Mouse (Mus musculus) heart, adult 9 months (tissue): ENCODE measurements around the gene Tspan10.
A peak's percentile ranks its signal among the peaks of the same experiment; 100 is the strongest.
"Not testable (repeated sequence)": the region's sequence is repeated elsewhere in the genome, so short reads cannot be mapped to it uniquely, and the experiment has no call there.

Experiments used
- DNase-seq, 2 experiments: peaks; one replicate each; pipeline ENCODE4 v3.0.0; 2022; ENCODE audit warnings: low spot score in 2 of 2

Tspan10 gene

DNA sequence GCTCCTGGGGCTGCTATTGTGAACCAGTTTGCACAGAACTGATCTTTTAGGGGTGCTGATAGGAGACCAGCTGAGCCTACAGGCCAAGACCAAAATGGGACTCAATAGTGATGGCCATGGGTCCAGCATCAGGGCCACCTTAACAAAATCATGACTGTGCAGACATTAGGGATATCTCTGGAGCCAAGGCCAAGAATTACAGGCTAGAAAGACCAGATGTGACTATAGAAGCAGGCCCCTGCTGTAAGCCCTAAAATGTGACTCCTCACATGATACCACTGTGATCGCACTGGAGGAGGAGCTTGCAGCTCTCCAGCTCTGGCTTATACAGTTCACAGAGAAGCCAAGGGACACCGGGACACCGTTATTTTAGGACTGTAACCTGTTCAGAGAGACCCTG lies at the start of gene Tspan10:
Gene Tspan10, plus strand, starts transcription at position 301 of the 400 bp plus-strand sequence.
- no peak for DNase-seq

DNA sequence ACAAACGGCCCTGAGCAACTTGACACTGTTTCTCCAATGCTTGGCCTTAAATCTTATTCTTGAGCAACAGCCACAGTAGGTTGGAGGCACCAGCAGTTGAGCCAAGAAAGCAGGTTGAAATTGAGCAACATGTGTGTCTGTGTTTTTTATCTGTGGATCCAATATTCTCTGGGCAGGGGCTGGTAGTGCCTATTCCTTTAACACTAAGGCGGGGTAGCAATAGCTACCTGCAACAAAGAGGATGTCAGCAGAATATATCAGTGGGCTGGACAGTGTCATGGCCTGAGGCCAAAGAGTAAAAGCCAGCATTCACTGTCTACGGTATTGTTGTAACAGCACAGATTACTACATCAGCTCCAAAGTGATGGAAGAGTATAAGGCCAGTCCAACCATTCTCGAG lies 46.8 kb upstream of the Tspan10 start:
- DNase-seq: no peak

DNA sequence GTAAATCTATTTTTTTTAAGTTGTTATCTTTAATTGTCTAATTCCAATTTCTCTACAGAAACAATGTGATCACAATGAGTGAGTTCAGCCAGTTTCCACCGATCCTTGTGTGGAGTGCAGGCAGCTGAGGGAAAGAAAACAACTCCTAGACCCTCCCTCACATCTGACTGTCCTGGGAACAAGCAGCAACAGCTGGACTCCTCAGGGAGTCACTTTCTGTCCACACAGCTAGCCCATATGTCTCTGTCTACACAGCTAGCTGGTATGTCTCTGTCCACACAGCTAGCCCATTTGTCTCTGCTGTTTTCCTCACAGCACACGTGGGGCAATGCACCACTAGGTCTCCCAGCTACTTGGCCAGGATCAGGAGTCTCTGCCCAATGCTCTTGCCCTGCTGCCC lies 44.8 kb upstream of the Tspan10 start:
- no peak for DNase-seq

DNA sequence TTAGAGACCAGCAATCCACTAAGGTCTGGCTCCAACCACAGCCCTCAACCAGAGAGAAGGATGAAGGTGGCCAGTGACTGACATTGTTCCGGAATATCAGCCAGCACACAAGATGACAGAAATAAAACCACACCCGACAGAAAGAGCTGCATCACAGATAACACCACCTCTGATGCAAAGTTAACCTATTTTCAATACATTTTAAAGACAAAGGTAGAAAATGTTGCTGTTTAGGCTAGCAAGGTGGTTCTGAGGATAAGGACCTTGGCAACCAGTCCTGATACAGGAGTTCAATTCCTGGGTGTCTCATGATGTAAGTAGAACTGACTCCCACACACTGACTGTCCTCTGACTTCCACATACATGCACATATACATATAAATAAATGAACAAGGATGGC lies 43.1 kb upstream of the Tspan10 start:
- no peak for DNase-seq

DNA sequence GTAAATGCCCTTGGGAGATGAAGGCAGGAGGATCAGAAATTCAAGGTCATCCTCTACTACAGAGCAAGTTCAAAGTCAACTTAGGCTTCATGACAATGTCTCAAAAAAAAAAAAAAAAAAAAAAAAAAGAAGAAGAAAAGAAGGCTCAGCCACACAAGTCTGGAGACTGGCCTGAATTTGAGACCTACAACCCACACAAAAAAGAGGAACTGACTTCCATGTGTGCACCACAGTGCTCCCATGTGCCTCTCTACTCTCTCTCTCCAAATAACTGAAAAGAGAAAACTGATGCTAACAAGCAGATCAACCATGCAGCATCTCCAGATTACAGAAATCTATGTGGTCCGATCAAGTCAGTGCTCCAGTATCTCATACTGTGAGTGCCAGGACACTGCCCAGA lies 37.6 kb upstream of the Tspan10 start:
- DNase-seq: no peak

DNA sequence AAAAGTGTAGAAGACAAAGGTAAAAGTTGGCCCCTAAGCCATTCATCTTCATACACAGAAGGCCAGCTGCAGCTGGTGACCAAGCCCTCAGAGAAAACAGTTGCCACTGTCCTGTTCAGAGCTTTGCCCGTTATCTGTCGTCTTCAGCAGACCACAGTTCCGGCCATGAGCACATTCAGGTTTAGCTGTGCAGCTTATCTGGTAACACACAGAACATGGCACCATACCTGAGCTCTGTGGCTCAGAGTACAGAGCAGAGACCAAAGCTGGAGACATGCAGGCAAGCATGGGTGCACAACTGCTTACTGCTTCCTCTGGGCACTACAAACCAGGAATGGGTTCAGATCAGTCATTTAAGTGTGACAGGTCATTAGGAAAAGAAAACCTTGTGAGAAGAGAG lies 36.6 kb upstream of the Tspan10 start:
- no peak for DNase-seq

DNA sequence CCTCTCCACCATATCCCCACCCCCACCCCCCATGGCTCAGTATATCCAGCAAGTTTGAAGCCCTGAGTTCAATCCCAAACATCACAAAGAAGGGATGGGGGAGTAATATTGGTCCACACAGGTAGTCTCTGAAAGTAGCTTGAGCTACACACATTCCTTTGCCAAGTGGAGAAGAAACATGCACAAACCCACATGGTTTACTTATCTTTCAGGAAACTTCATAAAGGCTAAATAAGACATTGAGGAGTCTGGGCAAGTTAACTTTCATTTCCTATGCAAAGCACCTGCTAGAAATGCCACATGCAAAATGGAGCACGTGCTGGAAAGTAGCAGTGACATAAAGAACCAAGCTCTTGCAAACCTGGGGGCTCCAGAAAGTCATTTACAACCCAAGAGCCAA lies 36.0 kb upstream of the Tspan10 start:
- no peak for DNase-seq

DNA sequence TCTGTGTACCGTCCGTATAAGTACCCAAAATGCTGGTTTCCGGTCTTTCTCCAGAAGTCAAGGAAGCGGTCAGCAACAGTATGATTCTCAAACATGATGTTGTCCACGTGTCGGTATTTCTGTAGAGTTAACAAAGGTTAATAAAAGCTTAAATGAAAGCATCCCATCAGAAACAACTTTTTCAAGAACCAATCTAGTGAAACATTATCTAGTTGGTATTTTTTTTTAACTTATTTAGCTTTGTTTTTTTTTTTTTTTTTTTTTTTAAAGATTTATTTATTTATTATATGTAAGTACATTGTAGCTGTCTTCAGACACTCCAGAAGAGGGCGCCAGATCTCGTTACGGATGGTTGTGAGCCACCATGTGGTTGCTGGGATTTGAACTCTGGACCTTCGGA lies 28.8 kb upstream of the Tspan10 start:
- not testable (repeated sequence) for DNase-seq

DNA sequence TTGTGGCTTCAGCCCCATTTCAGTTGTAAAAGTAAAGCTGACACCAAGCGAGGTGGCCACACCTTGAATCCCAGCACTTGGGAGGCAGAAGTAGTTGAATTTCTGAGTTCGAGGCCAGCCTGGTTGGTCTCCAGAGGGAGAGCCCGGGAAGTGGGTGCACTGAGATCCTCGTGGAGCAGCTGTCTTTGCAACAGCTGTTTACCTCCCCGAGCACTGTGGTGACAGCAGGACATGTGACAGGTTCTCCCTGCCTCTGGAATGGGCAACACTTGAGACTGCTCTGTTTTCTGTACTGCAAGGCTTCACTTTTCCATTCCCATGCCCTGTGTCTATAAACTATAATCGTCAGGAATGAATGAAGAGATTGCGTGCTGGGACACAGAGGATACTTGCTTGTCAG lies 24.6 kb upstream of the Tspan10 start:
- no peak for DNase-seq

DNA sequence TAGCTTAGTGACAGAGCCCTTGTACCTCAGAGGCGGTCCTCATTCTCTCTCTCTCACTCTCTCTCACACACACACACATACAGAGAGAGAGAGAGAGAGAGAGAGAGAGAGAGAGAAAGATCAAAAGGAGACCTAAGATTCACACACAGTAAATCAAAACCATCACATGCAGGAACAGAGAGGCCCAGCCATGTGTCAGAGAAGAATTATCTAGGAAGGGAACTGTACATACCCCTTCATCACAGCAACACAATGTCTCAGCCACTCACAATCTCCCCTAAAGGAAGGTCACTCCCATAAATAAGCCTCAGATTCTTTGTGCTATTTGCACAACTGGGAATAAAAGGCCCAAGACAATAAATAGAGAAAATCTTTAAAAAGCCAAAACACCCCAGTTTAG lies 23.9 kb upstream of the Tspan10 start:
- no peak for DNase-seq

DNA sequence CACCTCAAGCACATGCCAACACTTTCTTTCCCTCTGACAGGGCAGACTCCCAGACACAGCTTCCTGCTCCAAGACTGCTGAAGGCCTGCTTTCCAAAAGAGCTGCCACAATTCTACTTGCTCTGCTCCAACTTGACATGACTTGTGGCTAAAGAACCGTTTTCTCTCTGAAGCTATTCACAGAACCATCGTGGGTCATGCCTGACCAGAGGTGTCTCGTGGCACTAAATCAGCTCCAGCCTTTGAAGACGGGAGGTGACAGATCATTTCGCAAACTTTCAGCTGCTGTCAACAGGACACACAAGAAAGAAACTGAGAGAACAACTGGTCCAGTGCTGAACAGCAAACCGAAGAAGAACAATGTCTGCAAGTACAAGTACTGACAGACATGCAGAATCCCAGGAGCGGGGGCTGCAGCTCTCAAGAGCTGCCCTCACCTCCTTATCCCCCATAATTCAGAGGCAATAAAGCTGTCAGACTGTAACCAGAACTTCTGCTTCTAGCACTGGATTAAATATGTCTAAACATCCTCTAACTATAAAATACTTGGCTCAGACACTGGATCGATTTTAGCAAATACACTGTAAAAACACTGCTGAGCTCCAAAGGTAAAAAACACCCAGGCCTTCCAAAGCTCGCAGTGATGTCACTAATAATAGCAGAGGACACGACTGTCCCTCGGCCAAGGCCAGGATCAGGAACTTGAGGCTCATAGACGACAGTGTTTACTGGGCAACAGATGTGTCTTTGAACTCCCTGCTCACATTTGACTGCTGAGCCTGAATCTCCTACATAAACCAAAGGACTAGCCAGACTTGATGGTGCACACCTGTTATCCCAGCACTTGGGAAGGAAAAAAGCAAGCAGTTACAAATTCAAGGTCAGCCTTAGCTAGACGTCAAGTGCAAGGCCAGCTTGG lies 19.5 kb upstream of the Tspan10 start:
- DNase-seq: no peak

DNA sequence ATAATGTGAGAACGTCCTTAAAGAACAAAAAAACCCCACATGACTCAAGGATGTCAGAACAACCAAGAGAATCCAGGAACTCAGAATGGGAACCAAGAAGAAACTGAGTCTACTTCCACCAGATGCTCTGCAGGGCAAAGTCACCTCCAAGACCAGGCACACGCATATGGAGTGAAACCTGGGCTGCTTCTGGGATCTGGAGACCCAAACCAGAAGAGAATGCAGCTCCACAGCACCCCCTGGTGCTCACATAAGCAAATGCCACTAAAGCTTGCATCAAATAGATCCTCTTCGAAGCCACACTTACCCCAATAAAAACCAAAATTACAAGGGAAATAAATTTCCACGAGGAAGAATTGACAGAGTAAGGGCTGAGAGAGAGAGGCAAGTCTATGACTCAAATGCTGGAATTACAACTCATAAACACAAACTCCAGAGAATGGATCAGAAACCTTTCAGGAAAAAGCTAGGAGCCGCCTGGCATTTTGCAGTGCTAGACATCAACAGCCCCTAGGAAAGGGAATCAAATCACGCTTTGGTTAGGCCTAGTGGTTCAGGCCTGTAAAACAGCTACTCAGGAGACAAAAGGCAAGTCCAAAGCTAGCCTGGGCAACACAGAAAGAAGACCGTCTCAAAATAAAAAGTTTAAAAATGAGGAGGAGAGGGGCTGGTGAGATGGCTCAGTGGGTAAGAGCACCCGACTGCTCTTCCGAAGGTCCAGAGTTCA lies 18.7 kb upstream of the Tspan10 start:
- peak in 1 of 2 experiments; percentile 60 for DNase-seq

DNA sequence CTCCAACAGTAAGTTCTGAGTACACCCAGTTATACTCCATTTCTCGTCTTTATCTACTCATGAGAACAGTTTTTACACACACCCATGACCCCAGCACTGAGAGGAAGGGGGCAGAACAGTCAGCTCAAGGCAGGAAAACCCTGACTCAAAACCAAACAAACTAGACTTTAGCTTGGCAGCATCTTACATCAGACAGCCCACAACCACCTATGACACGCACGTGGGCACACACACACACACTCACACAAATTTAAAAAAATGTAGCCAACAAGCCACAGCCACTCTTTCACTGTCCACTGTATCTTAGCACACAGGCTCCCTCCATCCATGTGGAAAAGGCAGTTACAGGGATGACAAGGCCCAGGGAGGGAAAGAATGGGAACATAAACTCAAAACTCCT lies 15.7 kb upstream of the Tspan10 start:
- DNase-seq: no peak

DNA sequence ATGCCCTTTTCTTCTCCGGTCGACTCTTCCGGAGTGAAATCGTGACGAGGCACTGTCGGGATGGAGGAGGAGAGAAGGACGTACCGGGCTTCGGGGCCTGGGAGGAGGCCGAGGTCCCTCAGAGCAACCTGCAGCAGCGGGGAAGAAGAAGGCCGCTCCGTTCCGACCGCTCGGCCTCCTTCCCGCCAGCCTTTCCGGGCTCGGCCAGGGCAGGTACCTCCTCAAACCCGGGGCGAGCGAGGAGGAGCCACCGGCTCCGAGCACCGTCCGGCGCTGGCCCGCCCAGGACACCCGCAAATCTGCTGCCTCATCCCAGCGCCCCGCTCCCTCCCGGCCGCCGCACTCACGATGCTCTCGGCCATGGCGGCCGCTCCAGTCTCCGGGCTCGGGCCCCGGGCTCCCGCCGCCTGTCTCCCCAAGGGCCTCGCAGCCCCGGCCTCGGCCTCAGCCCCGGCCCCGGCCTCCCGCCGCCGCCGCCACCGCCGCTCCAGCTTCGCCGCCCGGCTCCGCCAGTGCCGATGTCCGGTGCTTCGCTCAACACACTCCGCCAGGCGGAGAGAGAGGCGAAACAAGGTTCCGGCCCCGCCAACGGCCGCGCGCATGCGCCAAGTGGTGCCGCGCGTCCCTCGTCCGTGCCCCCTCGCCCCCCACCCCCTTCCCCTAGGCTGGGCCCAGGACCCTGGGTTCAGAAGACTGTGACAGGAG lies 5.1 kb upstream of the Tspan10 start, which contains the start of gene Nploc4:
Gene Nploc4, minus strand, starts transcription at position 557 of the 705 bp plus-strand sequence.
- peak; percentile 80 to 85 for DNase-seq

DNA sequence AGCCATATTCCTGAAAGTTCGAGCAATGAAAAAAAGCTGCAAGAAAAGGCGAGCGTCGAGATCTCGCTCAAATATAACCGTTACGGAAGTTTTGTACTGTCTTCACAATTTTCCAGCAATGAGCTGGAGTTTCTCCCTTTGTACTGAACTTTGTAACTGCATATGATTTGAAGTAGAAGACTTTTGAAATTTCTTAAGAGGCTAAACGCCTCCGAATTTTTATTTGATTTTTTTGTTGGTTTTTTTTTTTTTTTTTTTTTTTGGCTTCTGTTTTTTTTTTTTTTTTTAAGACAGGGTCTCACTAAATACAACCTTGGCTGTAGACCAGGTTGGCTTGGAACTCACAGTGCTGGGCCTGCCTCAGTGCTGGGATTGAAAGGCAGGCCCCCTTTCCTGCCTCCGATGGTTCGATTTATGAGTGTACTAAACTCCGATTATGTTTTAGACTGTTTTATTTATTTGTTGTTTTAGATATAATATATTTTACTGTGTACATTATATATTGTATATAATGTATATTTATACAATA lies 4.5 kb upstream of the Tspan10 start:
- no peak for DNase-seq

DNA sequence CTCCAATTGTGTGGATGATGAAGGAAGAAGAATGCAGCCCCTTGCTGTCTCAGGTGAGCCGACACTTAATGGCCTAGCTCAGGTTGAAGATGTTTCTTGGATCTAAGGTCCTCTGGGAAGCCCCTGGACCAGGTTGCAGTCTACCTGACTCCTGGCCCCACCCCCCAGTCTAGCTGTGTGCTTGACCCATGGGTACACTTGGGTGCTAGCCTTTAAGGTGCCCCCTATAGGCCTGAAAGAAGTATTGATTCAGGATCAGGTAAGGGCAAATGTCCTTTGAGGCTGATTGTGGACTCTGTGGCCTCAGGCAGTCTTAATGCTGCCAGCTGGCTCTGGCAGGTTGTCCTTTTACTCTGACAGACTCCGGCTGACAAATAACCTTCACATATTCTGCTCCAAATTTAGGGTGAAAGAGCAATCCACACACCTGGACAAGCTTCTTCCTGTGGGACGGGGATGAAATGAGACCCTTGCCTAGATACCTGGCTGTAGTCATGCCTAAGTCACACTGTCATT lies 379 bp downstream of the Tspan10 start:
- no peak for DNase-seq

DNA sequence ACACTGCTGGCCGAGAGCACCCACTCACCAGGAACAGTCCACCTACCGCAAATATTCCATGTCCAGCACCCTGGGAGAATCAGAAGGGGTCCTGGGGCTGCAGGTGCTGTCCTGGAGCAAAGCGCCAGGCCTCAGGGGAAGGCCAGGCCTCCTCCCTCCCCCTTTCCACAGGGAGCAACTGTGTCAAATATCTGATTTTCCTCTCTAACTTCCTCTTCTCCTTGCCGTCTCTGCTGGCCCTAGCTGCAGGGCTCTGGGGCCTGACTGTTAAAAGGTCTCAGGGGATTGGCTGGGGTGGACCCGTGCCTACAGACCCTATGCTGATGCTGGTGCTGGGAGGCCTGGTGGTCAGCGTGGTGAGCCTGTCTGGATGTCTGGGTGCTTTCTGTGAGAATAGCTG lies 1.7 kb downstream of the Tspan10 start:
- no peak for DNase-seq

DNA sequence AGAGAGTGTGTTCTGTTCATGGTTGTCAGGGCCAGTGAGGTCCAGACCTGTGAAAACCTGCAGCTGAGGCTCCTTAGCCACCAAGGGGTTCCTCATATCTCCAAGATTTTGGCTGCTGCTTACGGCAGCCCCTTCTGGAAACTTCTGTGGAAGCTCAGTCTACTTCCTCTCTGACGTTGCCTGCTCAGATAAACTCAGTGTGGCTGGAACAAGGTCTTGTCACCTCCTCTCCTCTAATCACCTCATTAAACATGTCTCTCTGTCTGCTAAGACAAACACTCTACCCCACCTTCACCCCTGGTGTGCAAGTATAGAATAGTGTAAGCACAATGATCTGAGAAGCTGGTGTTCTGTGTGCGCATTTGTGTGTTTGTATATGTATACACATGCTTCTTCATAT lies 3.0 kb downstream of the Tspan10 start:
- DNase-seq: no peak

DNA sequence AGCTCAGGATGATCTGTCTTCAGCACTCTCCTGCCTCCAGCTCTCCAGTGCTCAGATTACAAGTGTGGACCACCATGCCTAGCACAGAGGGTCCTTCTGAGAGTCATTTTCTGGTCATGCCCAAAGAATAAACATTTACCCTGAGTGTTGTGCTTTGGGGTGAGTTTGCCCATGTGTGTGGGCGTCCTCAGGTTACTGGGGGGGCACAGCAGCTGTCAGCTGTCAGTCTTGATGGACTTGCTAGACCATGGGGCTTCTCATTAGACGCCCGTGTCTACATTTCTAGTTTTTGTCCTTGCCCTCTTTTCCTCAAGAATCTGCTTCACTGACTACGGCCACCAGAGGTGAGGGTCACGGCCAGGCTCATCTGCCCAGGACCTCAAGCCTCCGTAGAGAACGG lies 4.7 kb downstream of the Tspan10 start:
- no peak for DNase-seq

DNA sequence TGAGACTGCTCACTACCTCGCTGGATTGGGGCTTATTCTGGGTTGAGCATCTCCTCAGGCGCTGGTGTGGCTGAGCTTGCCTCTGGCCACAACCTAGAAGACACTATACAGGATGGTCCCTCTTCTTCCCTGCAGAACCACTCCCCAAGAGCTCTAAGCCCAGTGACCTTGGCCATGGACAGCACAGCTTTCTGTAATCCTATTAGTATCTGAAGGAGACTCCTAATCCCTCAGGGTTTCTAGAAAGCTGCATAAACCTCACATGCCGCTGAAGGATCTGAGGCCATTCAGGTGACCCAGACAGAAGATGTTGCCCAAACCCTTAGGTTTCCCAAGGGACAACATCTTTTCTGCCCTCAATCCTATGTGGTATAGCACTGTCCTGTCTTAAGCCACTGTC lies 9.8 kb downstream of the Tspan10 start:
- DNase-seq: no peak

DNA sequence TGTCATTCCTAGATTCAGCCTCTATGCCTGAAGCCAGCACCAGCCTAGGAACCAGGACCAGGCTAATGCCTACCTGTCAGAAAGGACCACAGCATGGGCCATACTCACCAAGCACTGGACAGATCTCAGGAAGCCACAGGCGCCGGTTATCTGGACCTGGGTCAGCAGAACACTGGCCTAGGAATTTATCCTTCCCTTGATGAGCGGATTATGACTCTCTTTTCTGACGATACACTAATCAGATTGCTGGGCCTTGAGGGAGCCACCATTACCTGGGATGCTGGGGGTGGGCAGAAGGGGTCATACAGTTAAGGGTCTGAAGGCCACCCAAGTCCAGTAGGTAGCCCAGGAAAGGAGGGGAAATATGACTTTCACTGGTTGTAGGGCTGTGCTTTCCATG lies 10.9 kb downstream of the Tspan10 start, which contains the start of gene Pde6g:
Gene Pde6g, minus strand, starts transcription at position 195 of the 400 bp plus-strand sequence.
- no peak for DNase-seq

DNA sequence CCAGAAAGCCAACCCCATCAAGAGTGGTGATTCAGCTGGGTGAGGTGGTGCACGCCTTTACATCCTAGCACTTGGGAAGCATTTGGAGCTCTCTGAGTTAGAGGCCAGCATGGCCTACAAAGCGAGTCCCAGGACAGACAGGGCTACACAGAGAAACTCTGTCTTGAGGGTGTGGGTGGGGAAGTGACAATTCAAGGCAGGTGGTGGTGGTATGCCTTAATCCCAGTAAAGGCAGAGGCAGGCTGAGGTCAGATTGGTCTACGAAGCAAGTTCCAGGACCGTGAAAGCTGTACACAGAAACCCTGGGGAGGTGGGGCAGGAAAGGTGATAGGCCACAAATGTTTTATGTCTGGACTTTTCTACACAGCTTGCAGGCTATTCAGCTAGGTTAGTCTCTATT lies 12.5 kb downstream of the Tspan10 start:
- DNase-seq: no peak
